Mouse (Mus musculus) mouse embryonic stem cell (cell line): ENCODE data around the gene Prr5l.

Experiments
- in situ Hi-C, 2 experiments: fragments of 300-500 bp; cut with MboI; formaldehyde crosslinking; loops; 1 replicate in 1 of 2; 3 replicates in 1 of 2; pipeline ENCODE4 v1.14.3; 2019 to 2020; ENCODE audit warnings: low sequenced_read_pairs in 2 of 2, low pct_unique_long_range_greater_than_20kb in 1 of 2, mixed read lengths in 1 of 2; ENCODE audit not compliant: unreplicated experiment in 1 of 2

Prr5l gene

DNA sequence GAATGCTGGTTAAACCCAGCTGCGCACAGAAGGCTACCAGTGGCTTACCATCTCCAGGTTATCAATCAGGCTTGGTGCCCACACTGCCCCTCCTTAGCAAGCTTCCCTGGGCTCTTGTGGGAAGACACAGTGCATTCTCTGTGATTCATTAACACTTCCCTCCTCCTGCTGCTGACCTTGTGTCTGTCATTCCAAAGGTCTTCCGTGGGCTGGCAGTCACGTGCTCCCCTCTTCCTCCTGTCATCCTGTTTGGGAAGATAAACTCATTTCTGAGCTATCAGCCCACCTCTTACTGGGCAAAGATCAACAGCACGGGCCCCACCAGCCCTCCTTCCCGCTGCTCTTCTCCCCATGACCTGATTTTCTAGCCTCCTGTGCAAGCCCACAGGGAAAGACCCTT lies 55.2 kb downstream of the Prr5l start:
- in situ Hi-C loops, result loop anchor here in 1 of 2 experiments (5.0 kb wide), 1 partner anchor 130 kb away; no protein-coding TSS in a partner anchor

DNA sequence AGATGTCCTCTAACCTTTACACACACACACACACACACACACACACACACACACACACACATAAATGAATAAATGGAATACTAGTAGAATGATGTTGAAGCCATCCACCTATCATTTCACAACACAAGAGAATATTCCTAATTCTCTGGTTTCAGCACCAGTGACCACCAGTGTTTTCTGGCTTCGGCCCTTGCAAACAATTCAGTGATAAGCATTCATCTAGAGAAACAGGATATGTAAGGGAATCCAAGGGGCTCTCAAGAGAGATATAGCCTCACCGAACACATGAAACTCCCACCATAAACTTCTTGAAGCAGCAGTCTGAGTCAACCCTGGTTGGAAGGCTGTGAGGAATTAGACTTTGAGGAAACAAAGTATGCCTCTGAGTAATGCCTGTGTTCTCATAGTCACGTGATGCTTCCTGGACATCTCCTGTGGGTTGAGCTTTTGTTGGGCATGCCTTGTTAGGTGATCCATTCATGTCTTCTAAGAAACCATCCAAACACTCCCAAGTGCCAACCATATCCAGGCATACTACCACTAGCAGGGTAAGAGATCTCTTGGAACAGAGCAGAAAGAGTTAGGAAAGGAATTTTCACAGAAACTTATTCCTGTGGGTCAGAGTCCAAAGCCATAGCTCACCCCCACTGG lies 55.8 kb downstream of the Prr5l start:
- in situ Hi-C loops, result loop anchor here in 1 of 2 experiments (5.0 kb wide), 1 partner anchor 130 kb away; no protein-coding TSS in a partner anchor

DNA sequence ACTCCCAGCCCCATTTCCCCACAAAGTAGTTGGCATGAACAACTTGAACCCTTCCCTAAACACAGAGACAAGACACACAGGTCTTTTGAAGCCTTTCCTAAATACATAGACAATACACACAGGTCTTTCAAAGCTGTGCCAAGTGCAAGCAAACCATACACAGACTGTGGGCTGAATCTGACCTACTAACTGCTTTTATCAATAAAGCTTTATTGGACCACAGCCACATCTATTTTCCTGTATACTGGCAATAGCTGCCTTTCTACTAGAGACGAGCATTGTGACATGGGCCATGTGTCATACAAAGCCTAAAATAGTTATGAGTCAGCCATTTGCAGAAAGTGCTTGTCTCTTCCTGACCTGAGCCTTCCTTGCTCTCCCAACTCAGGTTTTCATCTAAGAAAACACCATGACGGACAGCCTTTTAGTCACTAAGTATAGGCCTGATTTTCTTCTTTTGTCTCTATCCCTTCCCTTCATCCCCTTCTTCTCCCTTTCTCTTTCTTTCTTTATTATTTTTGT lies 56.6 kb downstream of the Prr5l start:
- in situ Hi-C loops, result loop anchor here in 1 of 2 experiments (5.0 kb wide), 1 partner anchor 129 kb away; no protein-coding TSS in a partner anchor

DNA sequence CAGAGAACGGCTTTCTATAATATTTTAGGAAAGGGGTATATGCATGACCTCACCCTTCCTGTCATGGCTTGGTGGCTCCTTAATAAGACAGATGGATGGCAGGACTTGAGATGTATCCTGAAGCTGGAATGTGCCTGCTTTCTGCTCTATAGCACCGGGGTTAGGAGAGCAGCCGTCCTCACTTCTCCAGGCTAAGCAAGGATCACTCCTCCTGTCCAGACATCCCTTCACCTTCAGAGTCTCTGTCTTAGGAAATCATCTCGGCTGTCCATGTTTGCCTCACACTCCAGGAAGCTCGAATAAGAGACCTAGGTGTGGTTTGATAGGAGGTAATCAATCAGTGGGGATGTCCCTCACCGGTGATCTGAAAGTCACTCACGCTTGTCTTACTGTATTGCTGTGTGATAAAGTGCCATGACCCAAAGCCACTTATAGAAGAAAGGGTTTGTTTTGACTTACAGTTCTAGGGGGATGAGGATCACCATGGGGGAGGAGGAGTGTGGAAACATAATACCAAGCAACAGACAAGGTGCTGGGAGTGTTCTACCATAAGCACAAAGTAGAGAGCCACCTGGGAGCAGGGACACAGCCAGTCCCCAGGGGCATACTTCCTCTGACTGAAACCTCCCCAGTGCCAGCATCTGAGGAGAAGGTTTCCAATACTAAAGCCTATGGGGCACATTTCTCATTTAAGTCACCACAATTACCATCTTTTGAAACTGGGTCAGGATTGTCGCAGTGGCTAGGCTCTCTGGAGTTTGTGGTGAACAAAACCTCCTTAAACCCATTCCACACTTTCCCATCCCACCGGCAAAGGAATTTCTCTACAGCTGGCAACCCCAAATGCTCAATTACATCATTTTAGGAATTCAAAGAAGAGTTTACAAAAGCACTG lies 57.4 kb downstream of the Prr5l start:
- in situ Hi-C loops, result loop anchor here in 1 of 2 experiments (5.0 kb wide), 1 partner anchor 128 kb away; no protein-coding TSS in a partner anchor

DNA sequence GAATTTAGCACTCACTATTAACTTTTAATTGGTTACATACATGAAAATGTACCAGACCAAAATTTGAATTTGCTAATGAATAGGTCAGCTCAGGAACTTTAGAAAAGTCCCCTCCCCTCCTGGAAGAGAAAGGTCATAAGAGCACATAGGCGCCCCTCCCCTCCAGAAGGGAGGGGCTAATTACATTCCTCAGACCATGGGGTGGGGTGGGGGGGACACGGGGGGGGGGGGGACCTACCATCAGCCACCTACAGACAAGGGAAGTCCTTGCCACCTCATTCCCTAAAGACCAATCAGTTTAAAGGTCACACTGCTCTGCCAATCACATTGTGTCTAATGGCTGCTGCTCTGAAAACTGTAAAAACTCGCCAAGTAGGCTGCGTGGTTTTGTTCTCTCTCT lies 59.0 kb downstream of the Prr5l start:
- in situ Hi-C loops, result no loop called here

DNA sequence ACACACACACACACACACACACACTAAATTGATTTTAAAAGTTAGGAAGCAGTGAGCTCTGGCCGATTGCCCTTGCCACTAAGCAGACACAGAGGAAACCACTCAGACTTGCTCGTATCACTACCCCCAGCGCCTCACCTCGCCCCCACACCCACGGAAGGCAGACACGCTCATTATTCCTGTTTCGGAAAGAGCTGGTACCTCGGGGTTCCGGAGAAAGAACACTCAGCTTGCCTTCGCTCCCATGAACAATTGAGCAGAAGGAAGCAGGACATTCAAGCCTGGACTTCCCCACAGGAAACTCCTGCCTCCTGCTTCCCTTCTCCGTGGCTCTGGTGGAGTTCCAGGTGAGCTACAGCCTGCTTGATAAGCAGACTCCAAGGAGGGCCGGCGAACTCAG lies 60.0 kb downstream of the Prr5l start:
- in situ Hi-C loops, result no loop called here

DNA sequence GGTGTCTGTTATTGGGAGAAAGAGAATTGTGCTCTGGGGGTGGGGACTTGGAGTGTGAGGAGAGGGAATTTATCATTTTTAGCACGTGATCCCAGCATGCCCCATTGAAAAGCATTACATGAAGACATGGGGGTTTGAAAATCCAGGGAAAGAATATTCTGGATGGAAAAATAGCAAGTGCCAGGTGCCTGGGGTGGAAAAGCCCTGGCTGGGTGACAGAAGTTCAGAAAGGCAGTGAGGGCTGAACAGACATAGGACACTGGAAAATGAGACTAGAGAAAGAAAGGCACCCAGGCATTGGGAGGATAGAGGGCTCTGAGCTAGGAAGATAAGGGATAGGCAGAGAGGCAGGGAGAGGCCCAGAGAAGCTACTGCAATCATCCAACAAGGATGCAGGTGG lies 62.0 kb downstream of the Prr5l start:
- in situ Hi-C loops, result no loop called here

DNA sequence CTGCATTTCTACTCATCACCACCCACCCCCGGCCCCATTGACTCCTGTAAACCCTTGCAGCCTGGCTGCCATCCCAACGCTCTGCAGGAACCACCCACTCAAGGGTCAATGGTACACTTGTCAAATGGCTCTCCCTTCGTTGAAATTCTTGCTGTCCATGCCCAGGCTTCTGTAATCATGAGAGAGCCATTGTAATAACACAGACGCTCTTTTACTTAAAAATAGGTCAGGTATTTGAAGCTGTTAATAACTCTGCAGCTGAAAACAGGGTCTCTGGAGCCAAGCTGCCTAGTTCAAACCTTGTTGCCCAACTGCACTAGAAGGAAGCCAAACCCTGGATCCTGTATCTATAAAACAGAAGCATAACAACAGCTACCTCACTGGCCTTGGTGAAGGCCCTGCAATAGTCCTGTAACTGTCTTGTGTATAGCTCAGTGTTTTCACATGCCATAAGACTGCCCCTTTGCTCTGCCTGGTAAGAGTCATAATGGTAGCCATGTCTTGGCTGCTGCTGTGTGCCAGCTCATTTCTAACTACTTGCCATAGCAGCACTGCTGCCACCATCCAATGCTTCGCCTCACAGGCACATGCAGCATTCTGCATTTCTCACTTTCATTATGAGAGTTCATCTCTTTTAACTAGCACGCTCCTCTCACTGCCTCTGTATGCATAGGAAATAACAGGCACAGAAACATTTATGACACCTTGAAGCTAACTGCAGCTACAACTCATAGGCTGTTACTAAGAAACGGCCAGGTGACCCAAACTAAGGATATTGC lies 63.7 kb downstream of the Prr5l start:
- in situ Hi-C loops, result no loop called here

DNA sequence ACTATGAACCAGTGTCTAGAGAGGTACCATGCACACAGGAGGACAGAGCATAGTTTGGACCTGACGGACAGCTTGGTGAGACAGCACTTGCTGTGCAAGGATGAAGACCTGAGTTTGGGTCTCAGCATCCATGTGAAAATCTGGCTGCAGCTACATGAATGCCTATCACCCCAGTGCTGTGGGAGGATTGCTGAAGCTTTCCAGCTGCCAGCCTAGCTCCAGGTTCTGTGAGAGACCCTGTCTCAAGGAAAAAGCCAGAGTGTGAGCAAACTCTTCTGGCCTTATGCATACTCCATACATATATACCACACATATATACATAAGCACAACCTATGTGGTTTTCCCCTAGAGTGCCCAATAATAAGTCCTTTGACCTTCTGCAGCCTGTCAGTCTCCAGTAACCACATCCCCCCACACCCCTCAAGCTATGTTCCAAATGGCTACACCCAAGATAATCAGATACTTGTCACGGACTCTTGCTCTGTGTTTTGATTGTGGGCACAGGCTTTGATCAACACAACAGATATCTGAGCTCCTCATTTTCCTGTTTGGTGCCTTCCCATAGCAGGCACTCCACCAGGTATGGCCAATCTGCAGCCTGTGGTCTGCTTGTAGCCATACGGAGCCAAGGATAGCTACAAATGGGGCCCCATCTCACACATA lies 66.0 kb downstream of the Prr5l start:
- in situ Hi-C loops, result no loop called here

DNA sequence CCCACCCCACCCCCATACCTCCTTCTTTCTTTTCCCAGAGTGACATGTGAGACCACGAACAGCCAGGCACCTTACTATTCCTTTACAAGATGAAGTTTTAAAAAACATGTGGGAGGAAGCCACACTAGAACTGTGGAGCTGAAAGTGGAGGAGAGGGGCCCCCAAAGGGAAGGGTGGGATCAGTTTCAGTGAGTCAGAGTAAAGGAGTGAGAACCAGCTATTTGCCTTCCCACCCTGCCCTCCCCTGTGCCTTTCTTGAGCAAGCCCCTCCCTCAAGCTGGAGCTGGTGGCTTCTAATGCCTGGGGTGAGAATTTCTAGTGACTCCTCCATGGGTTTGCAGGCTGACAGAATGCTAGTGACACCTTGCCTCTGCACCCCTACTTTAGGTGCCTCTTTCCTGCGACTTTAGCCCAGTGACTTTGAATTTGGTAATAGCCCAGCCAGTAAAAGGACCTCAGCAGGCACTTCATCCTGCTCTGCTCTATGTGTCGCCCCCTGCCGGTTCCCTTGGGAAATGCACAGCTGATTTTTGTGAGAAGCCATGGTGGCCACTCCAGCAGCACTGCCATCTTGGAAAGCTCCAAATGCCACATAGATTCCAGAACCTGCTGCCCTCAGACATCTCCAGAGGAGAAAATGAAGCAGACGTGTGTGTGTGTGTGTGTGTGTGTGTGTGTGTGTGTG lies 67.4 kb downstream of the Prr5l start:
- in situ Hi-C loops, result no loop called here

DNA sequence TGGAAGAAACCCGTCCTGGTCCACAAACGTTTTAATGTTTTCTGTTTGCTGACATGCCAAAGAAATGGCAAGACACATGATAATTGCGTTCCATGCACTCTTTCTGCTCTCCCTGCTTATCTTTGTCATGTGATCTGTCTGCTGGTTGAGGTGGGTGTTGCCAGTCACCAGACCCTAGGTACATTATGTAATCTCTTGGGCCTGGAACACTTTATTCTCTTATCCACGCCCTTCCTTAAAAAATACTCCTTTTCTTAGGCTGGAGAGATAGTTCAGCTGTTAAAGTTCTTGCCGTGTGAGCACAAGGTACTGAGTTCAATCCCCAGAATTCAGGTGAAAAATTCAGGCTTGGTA lies 68.6 kb downstream of the Prr5l start:
- in situ Hi-C loops, result no loop called here

DNA sequence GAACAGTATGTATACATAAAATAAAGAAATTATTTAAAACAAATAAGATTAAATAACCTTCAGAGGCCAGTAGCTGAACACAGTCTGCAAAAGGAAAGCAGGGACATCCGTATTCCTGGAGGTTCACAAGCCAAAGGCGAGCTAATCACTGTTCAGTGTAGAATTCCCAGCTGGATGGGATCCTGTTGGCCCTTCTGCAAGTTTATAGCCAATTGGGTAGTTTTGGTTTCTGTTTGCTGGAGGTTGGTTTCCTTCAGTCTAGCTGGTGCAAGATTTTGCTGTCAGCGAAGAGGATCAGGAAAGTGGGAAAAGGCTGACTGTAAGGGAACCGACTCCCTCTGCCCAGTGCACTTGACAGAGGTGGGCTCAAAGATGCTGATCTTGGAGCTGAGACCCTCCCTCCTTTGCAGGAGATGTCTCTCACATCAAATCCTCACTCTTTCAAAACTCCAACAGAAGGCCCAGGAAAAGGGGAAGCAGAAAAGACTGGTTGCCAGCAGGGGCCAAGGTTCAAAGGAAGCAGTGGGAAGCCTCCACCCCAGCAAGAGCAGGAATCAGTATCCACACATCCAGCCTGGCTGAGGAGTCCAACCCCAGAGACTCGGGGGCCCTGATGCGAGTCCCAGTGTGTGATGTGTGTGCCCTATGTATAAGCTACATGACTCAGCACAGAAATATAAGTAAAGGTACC lies 69.1 kb downstream of the Prr5l start:
- in situ Hi-C loops, result no loop called here

DNA sequence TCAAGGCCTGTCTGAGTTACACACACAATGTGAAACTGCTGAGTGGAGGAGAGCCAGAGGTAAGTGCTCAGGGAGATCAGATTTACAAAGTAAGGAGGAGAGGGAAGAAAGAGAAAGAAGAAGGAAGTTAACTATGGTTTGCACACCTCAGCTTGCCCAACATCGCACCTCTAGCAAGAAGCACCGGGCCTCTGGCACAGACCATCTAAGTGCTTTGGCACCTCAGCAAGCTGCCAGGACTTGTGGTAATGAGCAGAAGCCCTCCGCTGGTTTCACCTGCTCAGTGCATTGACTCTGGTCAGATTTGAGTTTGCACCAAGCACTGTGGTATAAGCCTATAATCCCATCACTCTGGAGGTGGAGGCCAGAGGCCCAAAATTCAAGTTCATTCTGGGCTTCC lies 70.9 kb downstream of the Prr5l start:
- in situ Hi-C loops, result no loop called here

DNA sequence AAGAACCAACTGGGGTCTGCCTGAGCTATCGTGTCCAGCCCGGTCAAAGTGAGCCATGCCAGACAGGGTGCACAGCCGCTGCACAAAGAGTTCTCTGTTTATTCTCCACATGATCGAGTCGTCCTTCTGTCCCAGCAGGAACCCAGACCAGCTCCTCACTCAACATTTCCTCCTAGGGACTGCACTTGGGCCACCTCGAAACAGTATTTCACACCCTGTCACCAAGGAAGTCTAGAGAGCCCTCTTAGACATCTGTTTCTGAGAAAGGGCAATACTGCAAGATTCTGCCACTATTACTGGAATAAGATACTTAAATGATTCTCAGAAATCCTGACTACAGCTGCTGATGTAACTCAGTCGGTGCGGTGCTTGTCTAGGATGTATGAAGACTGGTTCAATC lies 72.1 kb downstream of the Prr5l start:
- in situ Hi-C loops, result no loop called here

DNA sequence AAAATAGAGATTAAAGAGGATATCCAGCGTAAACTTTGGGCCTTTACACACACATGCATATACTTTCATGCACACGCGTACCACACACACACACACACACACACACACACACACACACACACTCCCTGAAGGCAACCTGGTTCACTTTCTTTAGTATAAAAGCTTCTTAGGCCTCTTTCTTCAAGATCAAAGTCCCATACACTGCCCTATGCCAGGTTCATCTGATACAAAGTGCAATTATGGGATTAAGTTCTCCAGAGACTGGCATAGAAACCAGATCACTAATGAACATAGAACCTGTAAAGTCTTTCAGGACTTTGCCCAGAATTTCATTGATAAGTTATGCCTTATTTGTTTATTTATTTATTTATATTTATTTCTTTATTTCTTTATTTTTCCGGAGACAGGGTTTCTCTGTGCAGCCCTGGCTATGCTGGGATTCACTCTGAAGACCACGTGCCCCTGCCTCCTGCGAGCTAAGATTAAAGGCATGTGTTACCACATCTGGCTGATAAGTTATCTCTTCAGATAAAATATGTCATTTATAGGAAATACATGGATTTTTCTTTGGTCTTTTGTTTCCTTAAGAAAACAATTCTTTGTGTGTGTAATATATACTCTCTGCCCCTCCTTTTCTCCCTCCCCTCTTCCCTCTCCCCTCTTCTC lies 73.1 kb downstream of the Prr5l start:
- in situ Hi-C loops, result no loop called here

DNA sequence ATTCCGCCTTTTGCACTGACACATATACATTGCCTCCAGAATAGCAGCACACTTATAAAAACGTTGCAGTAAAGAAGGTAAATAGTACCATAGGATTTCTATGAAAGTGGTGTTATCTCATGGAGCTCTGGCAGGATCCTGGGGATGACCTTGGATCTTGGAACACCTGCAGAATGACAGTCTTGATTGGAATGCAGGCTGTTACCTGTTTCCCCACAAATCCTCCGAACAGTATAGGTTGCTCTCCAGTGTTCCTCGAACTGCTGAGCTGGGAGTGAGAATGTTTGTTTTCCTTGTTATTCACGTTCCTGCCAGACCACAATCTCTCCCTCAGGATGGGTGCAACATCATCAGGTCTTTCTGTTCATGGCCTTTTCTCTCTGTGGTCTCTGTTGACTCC lies 75.1 kb downstream of the Prr5l start:
- in situ Hi-C loops, result no loop called here

DNA sequence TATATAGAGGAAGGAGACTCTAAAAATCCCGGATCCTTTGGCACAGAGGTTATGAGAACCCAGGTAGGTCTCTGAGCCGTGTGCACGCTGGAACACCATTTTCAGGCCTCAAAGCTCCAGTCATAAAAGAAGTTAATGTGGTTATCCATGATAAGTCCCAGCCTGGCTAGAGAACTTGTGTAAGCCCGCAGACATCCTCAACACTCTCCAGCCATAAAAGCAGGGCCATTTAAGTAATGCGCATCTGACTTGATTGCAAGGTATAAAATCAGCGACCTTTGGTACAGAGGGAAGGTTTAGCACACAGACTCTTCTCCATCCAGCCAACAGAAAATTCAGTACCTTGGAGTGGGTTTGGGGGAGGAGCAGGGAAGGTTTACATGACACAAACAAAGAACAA lies 80.6 kb downstream of the Prr5l start:
- in situ Hi-C loops, result no loop called here
